Mouse (Mus musculus): ENCODE measurements around the gene H2-T23. TPM values are rescaled to one million over a fixed set of nuclear protein-coding genes. Genes with fewer than 3 reads are reported as not detected.
"Not testable (repeated sequence)": the region's sequence is repeated elsewhere in the genome, so short reads cannot be mapped to it uniquely, and the experiment has no call there.

Gene H2-T23
- total RNA-seq, 2 experiments from 2014 or later: 2.4 to 3.0 TPM

DNA sequence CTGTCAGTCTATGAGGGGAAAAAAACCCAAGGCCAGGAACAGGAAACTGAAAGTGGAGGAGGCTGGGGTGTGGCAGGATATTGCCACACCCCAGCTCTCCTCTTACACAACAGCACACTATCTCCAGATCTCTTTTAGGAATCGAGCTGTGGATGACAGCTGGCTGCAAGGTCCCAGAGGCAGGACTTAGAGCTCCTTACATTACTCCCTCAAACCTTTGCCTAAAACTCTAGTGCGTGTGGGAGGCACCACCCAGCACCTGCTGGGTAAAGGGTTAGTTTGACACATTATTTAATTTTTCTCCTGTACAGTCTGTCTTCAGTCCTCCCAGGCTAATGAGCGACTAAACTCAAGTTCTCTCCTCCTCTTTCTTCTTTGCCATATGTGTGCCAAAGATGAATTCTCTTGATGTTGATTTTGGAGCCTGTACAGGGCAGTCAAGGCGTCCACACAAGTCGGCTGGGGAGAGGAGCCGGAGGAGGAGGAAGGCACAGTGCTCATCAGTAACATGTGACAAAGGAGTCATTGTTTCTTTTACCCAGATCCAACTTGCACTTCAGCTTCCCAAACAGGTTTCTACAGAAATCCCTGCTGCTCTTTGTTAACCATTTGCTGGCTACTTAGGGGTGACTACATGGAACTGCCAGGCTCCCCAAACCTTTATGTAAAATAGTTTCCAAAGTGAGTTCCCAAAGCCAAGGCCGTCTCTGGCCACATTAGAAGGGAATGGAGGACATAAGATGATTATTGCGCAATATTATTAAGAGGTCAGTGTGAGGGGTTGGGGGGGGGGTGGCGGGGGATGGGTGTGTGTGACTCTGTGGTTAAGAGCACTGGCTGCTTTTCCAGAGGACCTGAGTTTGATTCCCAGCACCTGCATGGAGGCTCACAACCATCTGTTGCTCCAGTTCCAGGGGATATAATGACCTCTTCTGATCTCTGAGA is 8.7 kb downstream of the H2-T23 start:
- intact Hi-C loops (cut with DNase I): no loop called here

GRCm38 (mm10) chr17:36022922-36023321 is 9.7 kb downstream of the H2-T23 start:
- intact Hi-C loops (cut with DNase I): no loop called here
- DNase-seq: no peak

More for the DNA sequence above, 8.7 kb downstream of the H2-T23 start:
- DNase-seq: no peak

- intact Hi-C loops (cut with DNase I): no loop called here
- no peak for DNase-seq
These were observed 10.6 kb downstream of the H2-T23 start for GRCm38 (mm10) chr17:36022098-36022497.

GRCm38 (mm10) chr17:36021309-36021708 is 11.3 kb downstream of the H2-T23 start:
- intact Hi-C loops (cut with DNase I): no loop called here
- no peak for DNase-seq

DNA sequence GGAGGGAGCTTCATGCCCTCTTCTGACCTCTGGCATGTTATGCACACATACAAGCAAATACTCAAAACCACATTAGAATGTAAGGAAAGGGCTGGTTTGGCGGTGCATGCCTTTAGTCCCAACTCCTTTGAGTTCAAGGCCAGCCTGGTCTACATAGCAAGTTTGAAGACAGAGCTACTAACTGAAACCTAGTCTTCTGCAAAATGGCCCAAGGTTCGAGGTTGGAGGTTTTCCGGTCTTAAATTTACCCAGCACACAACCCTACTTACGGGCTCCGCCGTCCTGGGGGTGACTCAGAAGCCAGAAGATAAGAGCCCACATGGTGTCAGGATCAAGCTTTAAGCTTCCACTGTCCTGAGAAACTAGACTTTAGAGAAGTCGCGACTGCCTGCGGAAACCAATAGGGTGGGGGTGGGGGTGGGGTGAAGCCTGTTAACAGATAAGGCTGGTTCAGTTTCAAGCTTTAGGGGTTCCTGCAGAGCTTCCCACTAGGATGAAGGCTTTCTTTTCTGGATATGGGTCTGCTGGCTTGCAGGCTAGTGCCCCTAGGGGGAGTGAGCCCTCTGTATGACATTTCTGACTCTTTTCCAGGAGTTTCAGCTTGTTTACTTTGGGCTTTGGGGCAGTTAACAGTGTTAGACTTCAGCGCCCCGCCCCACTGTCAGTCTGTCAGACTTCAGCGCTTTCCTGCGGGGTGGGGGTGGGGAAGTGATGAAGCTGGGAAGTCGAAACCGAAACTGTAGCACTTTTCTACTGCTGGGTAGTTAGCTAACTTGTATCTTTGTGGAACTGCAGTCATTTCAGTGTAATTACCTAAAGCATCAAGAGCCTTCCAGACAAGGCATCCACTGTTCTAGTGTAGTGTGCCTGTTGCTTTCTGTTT is 12.2 kb downstream of the H2-T23 start, which contains the start of gene H2-T24:
Gene H2-T24 (minus strand): TSS at position 370 of the 883 bp plus-strand sequence.
- peak; percentile 31 for DNase-seq
- intact Hi-C loops (cut with DNase I): no loop called here

DNA sequence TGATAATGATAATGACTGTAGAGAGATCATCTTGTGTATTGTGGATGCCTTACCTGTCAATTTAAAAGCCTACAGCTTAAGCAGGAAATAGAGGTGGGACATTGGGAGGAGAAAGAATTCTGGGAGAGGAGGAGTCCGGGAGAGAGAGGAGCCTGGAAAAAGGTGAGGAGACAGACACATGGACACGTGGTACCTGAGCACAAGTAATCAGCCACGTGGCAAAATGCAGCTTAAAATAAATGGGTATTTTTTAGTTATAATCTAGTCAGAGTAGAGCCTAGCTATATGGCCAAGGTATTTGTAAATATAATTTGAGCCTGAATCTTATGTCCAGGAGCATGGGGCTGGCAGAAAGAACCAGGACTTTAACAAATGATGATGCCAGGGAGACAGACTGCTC is 13.1 kb downstream of the H2-T23 start:
- intact Hi-C loops (cut with DNase I): no loop called here
- DNase-seq: no peak

DNA sequence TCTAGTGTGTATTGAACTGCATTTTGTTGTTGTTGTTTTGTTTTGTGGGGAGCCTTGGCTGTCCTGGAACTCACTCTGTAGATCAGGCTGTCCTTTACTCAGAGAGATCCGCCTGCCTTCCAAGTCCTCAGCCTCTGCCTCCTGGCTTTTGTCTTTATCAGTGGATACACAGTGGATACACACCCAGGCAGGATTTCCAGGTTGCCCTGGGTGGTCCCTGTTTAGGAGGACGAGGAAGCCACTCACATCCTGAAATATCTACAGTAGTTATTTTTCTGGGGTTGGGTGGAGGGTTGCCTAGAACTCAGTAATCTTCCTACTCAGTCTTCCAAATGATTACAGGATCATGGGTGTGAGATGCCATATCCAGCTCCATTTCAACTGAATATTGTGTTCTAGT is 13.7 kb downstream of the H2-T23 start:
- intact Hi-C loops (cut with DNase I): no loop called here
- no peak for DNase-seq

DNA sequence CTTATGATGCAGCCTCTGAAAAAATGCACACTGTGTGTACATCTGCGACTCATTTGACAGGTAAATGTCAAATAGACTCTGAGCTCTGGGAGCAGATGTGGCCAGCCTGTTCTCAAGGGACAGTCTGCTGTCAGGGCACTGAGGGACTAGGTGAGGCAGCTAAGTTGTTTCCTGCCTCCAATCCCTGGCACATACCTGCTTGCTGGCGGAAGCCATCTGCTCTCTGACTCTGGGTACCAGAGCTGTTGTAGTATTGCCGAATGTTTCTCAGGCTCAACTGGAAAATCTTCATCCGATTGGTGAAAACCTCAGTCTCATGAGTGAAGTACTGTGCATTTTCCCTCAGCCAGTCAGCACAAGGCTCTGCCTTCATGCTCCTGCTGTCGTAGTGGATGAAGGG is 15.6 kb downstream of the H2-T23 start:
- no peak for DNase-seq
- intact Hi-C loops (cut with DNase I): no loop called here

- no peak for DNase-seq
- intact Hi-C loops (cut with DNase I): no loop called here
These were observed 17.7 kb downstream of the H2-T23 start for GRCm38 (mm10) chr17:36014977-36015376.

GRCm38 (mm10) chr17:36004409-36004808 is 28.2 kb downstream of the H2-T23 start:
- DNase-seq; intact Hi-C loops (cut with DNase I): not testable (repeated sequence)

DNA sequence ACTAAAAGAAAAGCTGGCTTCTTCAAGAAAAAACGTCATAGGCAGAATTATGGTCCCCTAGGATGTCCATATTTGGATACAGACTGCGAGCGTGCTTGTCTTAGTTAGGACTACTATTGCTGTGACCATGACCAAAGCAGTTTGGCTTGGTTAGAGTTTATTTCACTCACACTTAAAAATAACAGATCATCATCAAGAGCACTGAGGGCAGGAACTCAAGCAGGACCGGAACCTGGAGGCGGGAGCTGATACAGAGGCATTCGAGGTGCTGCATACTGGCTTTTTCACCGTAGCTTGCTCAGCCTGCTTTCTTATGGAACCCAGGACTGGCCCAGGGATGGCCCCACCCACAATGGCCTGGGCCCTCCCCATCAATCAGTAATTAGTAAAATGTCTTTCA is 29.3 kb downstream of the H2-T23 start:
- DNase-seq: no peak
- intact Hi-C loops (cut with DNase I): no loop called here

GRCm38 (mm10) chr17:36001966-36002365 is 30.7 kb downstream of the H2-T23 start:
- intact Hi-C loops (cut with DNase I): no loop called here
- DNase-seq: no peak

DNA sequence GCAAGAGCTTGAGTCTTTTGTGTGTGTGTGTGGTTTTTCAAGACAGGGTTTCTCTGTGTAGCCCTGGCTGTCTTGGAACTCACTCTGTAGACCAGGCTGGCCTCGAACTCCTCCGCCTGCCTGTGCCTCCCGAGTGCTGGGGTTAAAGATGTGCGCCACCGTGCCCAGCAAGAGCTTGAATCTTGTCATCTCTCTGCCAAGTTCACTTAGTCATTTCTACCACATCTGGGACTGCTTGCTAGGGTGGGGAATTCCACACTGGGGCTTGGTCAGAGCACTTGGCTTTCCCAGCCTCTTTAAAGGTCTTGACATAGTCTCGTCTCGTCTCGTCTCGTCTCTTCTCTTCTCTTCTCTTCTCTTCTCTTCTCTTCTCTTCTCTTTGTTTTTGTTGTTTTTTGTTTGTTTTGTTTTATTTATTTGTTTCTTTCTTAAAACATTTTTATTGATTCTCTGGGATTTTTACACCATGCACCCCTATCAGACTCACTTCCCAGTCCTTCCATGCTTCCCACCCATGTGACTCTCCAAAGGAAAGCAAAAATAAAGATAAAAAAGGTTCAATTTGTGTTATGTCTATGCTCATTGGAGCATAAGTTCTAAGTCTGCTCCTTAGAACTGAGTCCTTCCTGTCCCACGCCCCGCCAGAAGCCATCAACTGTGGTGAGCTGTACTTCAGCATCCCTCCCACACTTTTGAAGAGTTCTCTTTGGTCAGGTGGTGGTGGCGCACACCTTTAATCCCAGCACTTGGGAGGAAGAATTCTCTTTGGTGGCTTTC is 31.3 kb downstream of the H2-T23 start:
- intact Hi-C loops (cut with DNase I): no loop called here
- DNase-seq: no peak

DNA sequence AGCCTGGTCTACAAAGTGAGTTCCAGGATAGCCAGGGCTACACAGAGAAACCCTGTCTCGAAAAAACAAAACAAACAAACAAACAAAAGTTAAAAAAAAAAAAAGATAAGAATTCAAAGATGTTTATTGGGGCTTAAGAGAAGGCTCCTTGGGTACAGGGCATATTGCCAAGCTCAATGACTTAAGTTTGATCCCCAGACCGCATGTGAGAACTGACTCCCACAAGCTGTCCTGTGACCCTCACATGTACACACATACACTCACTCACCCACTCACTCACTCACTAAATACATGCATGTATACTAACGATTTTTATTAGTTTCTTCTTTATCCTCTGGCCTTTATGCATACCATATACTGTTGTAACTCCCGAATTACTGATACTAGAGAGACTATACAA is 32.3 kb downstream of the H2-T23 start:
- no peak for DNase-seq
- intact Hi-C loops (cut with DNase I): no loop called here

DNA sequence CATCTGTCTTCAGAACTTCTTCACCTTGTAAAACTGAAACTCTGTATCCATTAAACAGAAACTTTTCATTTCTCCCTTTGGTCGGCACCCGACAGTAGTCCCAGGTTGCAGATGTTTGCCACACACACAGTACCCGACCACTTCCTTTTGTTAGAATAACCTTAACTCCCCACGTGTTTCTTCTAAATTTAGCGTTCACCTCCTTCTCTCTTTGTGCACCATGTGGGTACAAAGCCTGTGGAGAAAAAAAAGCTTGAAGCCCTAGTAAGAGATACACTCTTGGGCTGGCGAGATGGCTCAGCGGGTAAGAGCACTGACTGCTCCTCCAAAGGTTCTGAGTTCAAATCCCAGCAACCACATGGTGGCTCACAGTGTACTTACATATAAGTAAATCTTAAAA is 33.3 kb downstream of the H2-T23 start:
- DNase-seq: no peak
- intact Hi-C loops (cut with DNase I): loop anchor here (10.0 kb wide), 1 partner anchor 115 kb away; no protein-coding TSS in a partner anchor

DNA sequence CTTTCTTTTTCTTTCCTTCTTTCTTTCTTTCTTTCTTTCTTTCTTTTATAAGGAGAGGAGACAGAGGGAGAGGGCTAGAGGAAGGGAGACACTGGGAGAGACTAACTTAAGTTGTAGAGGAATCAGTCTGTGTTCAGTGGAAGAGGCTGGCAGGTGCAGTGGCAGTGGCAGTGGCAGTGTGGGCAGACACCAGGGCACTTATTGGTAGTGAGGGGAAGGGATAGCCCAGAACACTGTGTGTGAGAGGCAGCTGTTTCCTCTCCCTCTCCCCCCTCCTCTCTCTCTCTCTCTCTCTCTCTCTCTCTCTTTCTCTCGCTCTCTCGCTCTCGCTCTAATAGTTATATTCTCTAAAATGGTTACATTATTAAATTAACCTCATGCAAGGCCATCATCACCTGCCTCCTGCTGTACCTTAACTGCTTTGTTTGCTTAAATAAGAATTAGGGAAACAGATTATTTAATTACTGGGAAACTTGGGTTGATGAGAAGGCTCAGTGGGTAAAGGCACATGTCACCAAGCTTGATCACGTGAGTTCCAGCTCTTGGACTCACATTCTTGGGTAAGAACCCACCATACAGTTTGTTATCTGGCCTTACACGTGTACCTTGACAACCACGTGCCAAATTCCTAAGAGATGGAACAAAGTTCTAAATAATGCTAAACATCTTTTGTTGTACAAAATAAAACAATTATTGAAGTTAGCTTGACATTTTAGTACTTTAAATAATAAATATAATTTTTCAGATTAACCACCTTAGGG is 33.9 kb downstream of the H2-T23 start:
- intact Hi-C loops (cut with DNase I): loop anchor here (10.0 kb wide), 1 partner anchor 116 kb away; no protein-coding TSS in a partner anchor

GRCm38 (mm10) chr17:35997713-35998510 is 34.7 kb downstream of the H2-T23 start:
- intact Hi-C loops (cut with DNase I): loop anchor here (2.0 to 10.0 kb wide), 2 partner anchors 37 to 117 kb away; no protein-coding TSS in a partner anchor
- DNase-seq: no peak

More for the DNA sequence above, 33.9 kb downstream of the H2-T23 start:
- DNase-seq: no peak

DNA sequence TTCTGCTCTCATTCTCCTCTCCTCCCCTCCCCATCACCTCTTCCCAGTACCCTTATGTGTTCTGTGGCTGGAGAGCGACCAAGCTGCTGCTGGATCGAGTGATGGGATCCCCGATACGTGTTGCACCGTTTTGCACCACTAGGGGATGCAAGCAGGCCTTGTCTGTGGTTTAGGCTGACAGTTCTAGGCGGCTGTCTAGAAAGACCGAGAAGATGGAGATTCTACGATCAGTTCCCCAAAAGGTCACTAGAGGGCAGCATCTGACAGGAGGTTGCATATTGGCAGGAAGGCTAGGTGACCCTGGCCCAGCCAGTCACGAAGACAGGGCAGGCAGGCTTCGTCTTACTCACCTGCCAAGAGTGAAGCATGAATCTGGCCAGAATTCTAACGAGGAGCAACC is 35.7 kb downstream of the H2-T23 start:
- DNase-seq: peak; percentile 95
- intact Hi-C loops (cut with DNase I): loop anchor here (2.0 to 10.0 kb wide), 2 partner anchors 38 to 118 kb away; no protein-coding TSS in a partner anchor

DNA sequence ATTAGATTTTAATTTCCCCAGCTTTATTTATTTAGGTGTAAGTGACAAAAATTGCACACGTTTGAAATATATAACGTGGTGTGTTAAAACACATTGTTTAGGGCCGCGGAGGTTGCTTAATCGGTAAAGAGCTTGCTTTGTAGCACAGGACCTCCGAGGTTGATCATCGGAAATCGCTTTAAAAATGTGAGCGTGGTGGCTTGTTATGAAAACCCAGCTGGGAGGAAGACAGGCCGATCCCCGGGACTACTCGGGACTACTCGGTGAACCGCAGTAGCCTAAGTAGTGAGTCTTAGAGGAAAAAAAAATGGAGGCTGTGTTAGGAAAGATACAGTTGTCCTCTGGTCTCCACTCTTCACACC is 37.8 kb downstream of the H2-T23 start:
- intact Hi-C loops (cut with DNase I): loop anchor here (10.0 kb wide), 1 partner anchor 120 kb away; no protein-coding TSS in a partner anchor
- no peak for DNase-seq

All from left cerebral cortex, postnatal 4 days (tissue).